Mouse (Mus musculus) layer of hippocampus, adult 9-11 months (tissue): ENCODE results near the gene Add3.
"Not testable (repeated sequence)": the region's sequence is repeated elsewhere in the genome, so short reads cannot be mapped to it uniquely, and the experiment has no call there.

Source experiments
- DNase-seq: peaks from one replicate; pipeline ENCODE4 v3.0.0; 2022

Add3 gene

DNA sequence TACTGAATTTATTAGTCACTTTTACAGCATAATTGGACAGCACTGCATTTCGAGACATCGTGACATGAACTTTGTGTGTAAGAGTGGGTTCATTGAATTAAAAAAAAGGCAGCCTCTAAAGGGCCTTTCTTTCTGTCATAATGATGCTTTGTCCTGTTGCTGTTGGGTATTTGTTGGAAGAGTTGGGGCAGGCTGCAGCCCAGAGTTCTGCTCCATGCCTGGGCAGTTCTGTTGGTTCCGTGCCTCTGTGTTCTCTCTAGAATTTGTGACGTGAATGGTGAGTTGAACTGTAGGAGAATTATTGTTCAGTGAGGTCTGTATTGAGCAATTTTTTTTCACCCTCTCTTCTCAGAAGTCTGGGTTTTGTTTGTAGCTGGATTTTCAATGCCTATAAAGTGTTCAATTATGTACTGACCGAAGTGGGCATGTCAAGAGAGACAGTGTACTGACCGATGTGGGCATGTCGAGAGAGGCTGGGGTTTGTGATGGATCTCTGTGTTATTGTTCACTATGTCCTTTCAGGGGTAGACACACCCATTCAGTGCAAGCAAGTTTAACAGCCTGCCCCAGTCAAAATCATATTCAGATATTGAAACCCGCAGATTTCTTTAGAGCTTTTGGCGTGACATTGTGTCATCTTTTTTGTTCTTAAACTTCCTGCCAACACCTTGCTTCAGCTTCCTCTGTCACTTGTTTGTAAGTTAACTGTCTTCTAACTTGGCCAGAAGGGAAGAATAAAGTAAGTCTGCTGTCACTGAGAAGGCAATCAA is 54.7 kb downstream of the Add3 start:
- DNase-seq: peak; percentile 68

DNA sequence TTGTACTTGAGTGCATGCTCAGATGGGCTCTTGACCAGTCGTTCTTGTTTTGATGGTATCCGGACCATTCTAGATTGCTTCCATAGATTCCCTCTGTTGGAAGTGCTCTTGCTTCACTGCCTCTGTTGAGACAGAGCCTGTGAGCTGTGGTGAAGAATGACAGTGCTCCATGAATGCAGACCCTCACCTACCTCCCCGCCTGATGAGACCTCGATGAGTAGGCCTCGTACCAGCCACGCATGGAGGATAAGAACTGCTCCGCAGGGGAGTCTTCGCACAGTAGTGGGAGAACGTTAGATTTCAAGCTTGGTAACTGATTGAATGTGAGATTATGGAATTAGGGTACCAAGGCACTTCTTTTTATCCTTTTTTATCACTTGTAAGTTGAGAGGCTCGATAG is 56.7 kb downstream of the Add3 start:
- no peak for DNase-seq

DNA sequence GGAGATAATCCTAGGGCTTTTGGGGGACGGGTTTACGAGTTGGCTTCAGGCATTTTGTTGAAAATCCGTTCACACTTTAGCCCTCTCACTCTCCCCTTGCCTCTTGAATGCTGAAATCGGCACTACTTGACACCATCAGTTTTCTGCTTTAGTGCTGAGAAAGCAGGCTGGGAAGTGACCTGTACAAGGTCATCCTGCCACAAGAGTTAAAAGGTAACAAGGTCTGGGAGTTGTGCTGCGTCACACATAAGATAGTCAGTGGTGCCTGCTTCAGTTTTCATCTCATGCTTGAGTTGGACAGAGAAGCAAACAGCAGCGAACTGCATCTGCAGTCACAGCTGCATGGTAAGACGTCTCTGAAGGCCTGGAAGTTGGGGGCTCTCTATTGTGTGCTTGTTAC is 57.5 kb downstream of the Add3 start:
- no peak for DNase-seq

DNA sequence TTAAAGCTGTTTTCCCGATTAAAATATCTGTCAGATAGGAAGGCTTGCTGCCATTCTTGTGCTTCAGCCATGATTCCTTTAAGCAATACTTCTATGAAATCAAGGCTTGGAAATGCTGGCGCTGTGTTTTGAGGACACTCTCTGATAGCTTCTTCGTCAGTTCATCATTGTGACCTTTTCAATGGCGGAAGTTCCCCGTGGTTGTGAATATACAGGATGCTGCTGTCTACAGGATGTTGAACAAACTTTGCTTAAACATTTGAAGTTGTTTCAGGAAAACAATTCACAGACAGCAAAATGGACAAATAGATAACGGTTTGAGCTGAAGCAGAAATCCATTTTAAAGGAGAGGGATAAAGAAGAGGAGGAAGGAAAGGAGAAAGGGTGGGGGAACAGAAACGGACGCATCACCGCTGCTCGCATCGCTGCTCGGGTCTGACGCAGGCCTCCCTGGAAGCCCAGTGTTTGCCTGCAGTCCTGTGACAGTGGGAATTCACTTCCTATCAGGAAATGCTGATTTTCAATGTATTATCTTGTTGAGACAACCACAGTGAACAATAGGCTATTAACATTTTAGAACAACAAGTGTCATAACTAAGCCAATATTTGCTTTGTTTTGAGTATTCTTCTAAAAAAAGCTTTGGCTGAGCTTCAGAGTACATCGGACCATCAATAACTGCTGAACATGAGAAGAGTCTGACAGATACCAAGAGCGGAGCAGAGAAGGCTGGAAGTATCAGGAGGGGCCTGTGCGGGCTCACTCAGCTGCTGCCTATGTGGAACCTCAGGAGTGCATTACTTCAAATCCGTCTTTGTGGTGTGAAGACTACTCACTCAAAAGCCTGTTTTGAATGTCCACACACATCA is 58.7 kb downstream of the Add3 start:
- no peak for DNase-seq

DNA sequence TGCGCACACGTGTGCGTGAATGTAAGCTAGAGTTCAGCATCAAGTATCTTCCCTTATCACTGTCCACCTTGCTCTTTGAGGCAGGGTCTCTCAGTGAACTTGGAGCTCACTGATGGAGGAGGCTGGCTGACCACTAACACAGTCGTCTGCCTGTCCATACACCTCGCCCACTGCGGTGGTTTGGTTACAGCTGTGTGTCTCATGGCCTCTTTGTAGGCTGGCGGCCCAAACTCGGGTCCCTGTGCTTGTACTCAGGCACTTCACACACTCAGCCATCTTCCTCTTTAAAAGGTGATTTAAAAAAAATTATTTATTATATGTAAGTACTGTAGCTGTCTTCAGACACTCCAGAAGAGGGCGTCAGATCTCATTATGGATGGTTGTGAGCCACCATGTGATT is 59.5 kb downstream of the Add3 start:
- DNase-seq: no peak

DNA sequence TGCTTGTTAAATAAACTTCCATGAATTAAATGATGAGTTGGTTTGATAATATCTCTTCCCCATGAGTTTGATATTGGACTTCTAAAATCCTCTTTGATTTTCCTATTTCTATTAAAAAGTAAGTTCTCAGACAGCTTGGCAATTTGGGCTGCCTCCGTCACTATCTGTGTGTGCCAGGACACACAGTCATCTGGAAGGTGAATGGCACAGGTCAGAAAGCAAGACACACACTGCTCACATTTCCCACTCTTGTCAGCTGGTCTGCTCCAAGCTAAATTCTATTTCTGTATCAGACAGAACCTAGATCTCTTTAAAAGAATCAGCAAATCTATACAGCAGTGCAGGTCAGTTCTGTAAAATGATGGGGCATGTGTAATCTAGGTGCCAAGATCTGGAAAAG is 61.9 kb downstream of the Add3 start:
- DNase-seq: no peak

DNA sequence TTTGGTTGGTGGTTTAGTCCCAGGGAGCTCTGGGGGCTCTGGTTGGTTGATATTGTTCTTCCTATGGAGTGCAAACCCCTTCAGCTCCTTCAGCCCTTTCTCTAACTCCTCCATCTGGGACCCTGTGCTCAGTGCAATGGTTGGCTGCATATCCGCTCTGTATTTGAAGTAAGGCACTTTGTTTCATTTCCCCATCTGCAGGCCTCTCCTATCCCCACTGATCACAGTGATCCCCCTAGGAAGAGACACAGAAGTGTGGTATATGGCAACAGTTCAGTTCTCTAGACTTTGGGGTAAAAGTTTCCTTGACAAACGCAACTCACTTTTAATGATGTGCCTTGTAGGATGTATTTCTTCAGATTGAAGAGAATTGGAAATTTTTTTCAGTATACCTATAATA is 66.7 kb downstream of the Add3 start:
- DNase-seq: no peak

DNA sequence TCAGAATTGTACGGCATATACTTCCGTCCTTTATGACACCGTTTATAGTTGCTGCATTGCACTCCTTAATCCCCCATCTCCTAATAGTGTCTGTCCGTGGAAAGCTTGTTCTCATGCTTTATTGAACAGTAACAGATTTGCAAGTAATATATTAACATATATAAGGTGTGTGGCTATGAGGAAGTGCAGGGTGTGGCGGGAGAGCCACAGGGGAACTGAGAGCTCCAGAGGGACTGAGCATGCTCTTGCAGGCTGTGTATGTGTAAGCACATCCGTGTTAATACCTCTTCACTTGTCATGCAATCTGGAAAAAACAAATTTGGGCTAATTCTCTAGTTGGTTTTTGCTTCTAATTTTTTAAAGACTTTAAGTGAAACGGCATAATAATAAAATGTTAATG is 68.6 kb downstream of the Add3 start:
- no peak for DNase-seq

DNA sequence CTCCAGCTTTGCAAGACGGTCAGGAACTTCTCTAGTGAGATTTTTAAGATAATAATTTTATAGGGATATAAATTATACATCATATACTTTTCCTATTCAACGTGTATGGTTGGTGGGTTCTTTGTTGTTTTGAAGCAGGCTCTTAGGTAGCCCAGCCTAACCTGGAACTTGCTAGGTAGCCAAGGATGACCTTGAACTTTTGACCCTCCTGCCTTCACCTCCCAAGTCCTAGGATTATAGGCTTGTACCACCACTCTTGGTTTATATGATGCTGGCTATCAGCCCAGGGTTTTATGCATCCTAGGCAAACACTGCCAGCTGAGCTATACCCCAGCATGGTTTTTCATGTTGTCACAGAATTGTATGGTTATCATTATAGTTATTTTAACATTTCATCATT is 70.0 kb downstream of the Add3 start:
- DNase-seq: no peak

DNA sequence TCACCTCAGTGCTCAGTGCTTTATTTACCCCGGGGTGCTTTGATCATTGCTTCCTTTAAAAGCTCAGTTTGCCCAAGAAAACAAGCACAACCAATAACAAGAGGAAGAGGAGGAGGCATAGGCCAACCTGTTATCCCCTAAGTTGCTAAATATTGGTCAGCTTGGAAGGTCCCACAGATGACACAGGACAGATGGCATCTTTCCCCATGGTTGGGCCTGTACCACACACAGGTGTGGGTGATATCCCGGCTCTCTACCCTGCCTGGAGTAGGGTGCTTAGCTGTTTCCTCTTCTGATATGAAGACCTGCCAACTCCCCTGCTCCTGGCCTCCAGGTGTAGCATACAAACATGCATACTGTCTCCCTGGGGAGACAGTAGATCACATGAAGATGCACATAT is 75.1 kb downstream of the Add3 start:
- DNase-seq: no peak

DNA sequence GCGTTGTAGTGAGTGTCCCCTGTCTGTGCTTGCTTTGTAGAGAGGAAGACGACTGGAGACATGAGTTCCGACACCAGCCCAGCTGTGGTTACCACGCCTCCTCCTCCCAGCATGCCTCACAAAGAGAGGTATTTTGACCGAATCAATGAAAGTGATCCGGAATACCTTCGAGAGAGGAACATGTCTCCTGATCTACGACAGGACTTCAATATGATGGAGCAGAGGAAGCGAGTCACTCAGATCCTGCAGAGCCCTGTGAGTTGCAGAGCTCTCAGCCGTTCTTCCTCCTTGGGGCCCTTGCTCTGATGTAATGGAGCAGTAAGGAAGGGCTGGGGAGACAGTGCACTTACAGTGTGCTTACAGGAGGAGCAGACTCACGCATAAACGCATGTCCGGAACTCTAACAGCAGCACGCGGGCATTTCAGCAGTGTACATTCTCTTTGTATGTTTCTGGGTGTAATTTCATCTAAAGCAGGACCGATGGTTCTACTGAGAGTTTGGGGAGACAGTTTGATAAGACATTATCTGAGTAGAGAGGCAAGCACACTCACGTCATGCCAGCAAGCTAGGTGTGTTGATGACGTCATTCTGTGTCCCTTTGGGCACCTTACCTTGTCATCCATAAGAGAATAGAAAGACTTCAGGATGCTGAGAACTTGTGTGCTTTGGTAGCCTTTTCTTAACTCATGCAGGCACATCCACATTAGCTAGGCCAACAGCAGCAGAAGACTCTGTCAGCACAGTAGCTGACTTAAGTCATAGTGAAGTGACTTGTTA is 76.7 kb downstream of the Add3 start:
- DNase-seq: no peak

DNA sequence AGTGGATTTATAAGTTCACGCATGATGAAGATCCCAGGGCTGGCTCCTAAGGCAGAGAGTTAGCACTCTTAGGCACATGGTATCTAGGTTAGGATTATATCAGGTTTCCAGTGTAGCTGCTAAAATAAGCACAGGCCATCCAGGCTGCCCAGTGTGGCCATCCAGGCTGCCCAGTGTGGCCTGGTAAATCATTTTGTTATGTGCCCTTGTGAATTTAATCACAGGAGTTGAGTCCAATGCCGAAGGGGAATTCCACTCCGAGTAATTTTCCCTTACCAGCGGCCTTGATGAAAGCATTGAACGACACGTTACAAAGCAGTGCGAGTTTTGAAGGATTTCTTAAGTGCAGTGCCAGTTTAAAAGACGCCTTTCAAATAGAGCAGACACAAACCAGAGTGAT is 77.6 kb downstream of the Add3 start:
- DNase-seq: no peak

DNA sequence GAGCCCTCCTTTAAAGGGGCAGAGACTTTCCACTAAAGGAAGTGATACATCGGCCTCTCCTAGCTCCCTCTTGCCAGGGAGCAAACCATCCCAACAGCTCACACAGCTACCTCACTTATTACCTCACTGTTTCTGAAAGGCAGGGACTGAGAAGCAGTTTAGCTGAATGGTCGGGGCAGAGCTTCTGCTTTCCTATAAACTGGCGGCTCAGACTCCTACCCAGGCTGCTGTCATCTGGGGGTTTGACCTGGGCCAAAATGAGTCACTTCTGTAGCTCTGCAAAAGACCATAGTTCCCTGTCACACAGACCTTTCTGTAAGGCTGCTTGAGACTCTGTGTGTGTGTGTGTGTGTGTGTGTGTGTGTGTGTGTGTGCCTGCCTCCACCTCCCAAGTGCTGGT is 79.1 kb downstream of the Add3 start:
- DNase-seq: no peak

DNA sequence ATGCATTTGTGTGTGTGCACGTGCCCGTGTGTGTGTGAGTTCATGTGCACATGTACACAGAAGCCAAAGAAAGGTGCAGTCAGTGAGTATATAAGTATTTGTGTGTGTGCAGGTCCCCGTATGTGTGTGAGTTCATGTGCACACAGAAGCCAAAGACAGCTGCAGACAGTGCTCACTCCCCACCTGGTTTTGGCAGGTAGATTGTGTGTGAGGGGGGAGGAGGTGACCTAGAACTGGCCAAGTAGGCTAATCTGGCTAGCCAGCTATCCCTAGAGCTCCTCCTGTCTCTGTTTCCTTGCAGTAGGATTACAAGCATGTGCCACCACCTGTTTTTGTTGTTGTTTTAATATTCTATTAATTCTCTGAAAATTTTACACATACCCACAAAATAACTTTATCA is 80.9 kb downstream of the Add3 start:
- DNase-seq: no peak

DNA sequence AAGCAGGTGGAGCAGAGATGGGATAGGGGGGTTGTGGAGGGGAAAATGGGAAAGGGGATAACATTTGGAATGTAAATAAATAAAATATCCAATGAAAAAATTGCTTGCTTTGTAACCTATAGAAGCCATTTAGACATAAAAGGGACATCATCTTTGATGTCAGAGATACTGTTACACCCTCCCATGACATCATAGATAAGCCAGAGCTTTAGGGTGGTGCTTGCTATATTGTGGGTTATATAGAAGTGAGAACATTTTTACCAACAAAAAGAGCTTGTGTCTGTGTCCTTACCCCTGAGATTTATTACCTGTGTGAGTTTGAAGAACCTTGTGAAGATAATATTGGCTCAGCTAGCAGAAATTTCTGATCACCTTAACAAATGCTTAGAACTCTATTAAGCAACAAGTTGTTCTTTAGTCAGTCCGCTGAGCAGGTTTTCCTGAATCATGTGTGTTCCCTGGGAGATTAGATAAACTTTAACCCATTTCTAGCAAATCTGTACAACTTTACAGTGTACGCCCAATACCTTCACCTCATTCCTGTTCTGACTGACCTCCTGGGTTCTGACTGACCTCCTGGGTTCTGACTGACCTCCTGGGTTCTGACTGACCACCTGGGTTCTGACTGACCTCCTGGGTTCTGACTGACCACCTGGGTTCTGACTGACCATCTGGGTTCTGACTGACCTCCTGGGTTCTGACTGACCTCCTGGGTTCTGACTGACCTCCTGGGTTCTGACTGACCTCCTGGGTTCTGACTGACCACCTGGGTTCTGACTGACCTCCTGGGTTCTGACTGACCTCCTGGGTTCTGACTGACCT is 85.2 kb downstream of the Add3 start:
- DNase-seq: not testable (repeated sequence)

DNA sequence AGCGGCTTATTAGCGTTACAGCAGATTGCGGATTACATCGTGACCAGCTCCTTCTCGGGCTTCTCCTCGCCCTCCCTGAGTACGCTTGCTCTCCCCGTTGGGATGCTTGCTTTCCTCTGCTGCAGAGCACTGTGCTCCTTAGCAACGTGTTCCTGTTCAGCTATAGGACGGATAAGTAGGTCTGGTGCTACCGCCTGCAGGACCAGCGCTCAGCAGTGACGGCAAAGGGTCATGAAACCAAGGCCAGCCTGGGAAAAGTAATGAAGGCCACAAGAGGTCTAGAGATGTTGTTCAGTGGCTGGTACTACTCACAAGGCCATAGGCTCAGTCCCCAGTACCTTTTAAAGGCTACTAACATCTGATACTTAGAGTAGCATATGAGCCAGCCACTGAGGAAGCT is 86.4 kb downstream of the Add3 start:
- DNase-seq: no peak

DNA sequence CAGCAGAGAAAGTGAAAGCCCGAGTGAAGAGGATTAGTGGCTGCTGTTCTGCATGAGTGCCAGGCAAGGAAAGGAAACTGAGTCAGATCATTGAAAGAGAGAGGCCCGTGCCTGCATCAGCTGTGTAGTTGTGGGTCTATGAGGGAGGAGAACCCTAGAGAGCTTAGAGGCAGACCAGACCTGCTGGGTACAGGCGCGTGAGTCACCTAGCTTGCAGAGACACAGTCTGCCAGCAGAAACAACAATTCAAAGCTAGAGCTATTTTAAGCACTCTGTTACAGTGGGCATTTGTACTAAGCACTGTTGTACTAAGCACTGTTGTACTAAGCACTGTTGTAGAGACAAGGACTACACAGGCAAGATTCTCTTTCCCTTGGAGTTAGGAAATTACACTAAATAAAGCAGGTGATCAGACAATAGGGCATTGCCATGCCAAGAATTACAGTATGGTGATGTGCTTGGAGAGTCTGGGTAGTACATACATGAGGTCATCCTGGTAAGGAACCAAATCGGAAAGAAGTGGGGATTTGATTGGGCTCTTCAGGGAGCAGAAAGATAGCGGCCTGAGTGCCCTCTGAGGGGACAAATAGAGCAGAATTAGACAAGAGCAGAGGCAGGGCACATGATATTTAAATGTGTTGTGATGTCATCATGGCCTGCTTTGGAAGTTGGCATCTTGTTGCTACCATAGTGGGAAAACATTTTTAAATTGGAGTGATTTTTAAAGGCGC is 88.0 kb downstream of the Add3 start:
- peak; percentile 52 for DNase-seq

DNA sequence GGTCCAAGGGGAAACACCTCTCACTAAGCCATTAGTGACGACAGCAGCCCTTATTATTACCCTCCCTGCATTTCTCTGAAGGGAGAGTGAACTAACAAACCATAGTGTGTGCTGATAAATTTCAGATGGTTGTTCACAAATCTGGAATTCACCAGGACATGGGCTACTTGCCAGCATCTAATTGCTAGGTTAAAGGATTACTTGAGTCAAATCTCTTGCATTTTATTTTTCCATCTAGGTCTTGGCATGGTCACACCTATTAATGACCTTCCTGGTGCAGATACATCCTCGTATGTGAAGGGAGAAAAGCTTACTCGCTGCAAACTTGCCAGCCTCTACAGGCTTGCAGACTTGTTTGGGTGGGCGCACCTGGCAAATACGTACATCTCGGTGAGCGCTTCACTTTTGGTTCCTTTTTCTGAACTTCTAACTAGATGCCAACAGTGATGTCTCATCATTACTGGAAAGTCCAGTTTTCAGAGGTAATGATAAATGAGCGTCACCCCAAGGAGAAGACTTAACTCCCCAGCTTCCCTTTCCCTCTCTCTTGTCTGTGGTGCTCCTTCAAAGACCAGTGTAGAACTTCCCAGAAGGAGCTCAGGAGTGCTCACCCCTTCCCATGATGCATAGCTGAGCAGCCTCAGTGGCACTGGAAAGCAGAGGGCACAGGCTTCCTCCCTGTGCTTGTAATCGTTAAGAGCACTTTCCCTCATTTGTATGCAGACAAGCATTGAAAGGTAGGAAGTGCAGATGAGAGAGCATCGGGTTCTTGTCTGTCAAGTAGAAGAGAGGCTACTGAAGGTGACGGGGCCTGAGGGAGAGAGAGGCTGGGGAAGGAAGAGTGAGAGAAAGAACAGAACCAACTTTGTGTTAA is 90.9 kb downstream of the Add3 start:
- DNase-seq: no peak

DNA sequence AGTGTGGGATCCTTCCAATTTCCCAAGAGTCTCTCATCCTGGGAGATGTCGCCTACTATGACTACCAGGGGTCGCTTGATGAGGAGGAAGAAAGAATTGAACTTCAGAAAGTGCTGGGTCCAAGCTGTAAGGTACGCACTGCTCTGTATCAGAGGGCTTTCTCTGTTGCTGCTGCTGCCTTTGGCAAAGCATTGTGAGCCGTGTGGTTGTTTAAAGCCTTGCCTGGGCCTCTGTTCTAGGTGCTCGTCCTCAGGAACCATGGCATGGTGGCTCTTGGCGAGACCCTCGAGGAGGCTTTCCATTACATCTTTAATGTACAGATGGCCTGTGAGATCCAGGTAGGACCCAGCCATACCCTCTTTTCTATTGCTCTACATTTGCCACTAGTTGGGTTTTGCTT is 93.3 kb downstream of the Add3 start:
- DNase-seq: no peak

DNA sequence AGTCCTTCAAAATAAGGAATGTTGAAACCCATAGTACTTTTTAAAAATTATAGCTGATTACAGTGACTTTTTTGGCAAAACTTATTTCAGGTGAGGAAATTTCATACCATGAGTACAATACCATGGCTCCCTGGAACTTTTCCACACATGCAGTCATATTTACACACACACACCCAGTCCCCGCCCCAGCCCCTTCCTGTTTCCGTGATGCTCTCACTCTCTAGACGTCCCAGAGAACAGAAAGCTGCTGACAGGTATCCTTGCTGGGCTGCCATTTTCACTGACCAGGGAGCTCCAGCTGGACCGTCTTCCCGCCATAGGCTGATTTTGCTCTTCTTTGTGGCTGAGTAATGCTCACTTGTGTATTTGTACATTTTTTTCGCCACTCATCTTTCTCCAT is 101.6 kb downstream of the Add3 start:
- DNase-seq: no peak

DNA sequence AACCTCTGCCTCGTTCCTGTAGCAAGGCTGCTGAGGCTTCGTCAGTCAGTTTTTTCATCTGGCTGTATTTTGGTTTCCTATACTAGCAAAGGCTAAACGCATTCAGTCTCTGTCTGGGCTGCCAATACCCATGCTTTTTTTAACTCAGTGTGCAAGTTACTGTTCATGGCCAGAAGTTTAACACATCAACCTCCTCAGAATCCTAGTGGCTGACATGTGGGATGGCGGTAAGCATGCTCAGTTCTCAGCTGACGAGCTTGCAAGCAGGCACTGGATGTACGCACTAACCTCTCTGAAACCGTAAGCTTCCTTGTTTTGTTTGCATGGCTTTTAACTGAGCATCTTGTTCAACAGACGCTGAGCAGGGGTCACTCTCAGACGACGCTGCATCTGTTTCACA is 103.7 kb downstream of the Add3 start:
- DNase-seq: no peak
